Mouse (Mus musculus) liver, adult 2 months (tissue): ENCODE measurements around the gene Gtpbp4.

Experiments used
- CTCF ChIP-seq: fragments of 200-500 bp; IDR thresholded peaks from 2 replicates; pipeline ENCODE4 v1.5.1; 2011; ENCODE audit warnings: low read depth, low read length, control low read depth
- POLR2A ChIP-seq: fragments of 200-500 bp; IDR thresholded peaks from 2 replicates; pipeline ENCODE4 v1.6.1; 2011; ENCODE audit warnings: low read length, control low read depth; ENCODE audit not compliant: insufficient read depth; ENCODE audit errors: extremely low read depth

- no peak for TF ChIP-seq POLR2A
- no peak for TF ChIP-seq CTCF
Measured at GRCm38 (mm10) chr13:8972369-8972768, 23.5 kb downstream of the Gtpbp4 start.
